Mouse (Mus musculus): ENCODE measurements around the gene Hist2h2ab. TPM values are rescaled to one million over a fixed set of nuclear protein-coding genes. Genes with fewer than 3 reads are reported as not detected.

Gene Hist2h2ab
- total and polyA plus RNA-seq, 2 experiments = 0.81 to 8.9 TPM

- 78% methylated on average over 10 of the region's 10 CpGs for WGBS
- Histone ChIP-seq H3K9ac (ENCODE audit: low read depth, low read length) (no peak overlapping the region), H3K4me3 (ENCODE audit: insufficient read depth, low read depth, low read length) (no peak overlapping the region), H3K36me3 (ENCODE audit: control insufficient read depth, insufficient read depth, low read length) (no peaks in the 10 kb centered on the region), H3K27ac (replicated peaks; ENCODE audit: insufficient read depth, low read depth, low read length) (no peak overlapping the region), H3K4me1 (ENCODE audit: control insufficient read depth, insufficient read depth, low read length) (no peaks in the 10 kb centered on the region; the same call in 1 of the 2 replicates), H3K79me2 (ENCODE audit: control insufficient read depth, insufficient read depth, low read length) (no peaks in the 10 kb centered on the region), H3K27me3 (ENCODE audit: control insufficient read depth, insufficient read depth, low read length) (no peaks in the 10 kb centered on the region)
- TF ChIP-seq POLR2A (IDR thresholded peaks at IDR 0.05; ENCODE audit: extremely low read depth, insufficient read depth, low read length) (no peak), CTCF (IDR thresholded peaks at IDR 0.05; ENCODE audit: low read depth, low read length) (no peak)
- DNase-seq (ENCODE audit: extremely low read depth, low read depth, low spot score) = no peak
Observed at GRCm38 (mm10) chr3:96254683-96255355, 35.2 kb downstream of the Hist2h2ab start.

GRCm38 (mm10) chr3:96255926-96256593 lies 36.4 kb downstream of the Hist2h2ab start:
- DNase-seq (ENCODE audit: extremely low read depth, low read depth, low spot score) = no peak
- no peaks in the 10 kb centered on the region for H3K79me2 ChIP-seq (ENCODE audit: control insufficient read depth, insufficient read depth, low read length)
- no peaks in the 10 kb centered on the region for H3K36me3 ChIP-seq (ENCODE audit: control insufficient read depth, insufficient read depth, low read length)
- no peaks in the 10 kb centered on the region; the same call in 1 of the 2 replicates for H3K4me1 ChIP-seq (ENCODE audit: control insufficient read depth, insufficient read depth, low read length)
- no peak for TF ChIP-seq POLR2A (IDR thresholded peaks at IDR 0.05; ENCODE audit: extremely low read depth, insufficient read depth, low read length)
- TF ChIP-seq CTCF (IDR thresholded peaks at IDR 0.05; ENCODE audit: low read depth, low read length) = no peak
- no peak overlapping the region for H3K27ac ChIP-seq (replicated peaks; ENCODE audit: insufficient read depth, low read depth, low read length)
- H3K4me3 ChIP-seq (ENCODE audit: insufficient read depth, low read depth, low read length) = no peak overlapping the region
- H3K9ac ChIP-seq (ENCODE audit: low read depth, low read length) = no peak overlapping the region
- 68% methylated on average over 5 of the region's 5 CpGs for WGBS
- no peaks in the 10 kb centered on the region for H3K27me3 ChIP-seq (ENCODE audit: control insufficient read depth, insufficient read depth, low read length)

DNA sequence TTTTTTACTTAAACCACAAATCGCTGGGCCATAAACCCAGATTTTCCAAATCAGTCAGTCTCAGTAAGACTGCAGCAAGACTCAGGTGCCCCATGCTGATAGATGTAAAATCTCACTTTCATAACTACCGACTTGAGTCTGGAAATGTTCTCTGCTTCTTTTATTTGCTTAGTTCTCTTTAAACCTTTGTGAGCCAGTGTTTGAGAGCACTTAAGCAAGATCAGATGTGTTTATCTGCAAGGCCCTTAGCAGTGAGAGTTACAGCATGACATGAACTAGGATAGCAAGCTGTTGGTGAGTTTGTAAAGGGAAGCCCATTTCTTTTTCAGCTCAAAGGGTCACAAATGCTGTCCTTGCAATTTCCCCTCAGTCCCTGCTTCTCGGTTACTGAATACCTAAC lies 37.5 kb downstream of the Hist2h2ab start:
- no peak overlapping the region for H3K27ac ChIP-seq (replicated peaks; ENCODE audit: insufficient read depth, low read depth, low read length)
- no peaks in the 10 kb centered on the region for H3K36me3 ChIP-seq (ENCODE audit: control insufficient read depth, insufficient read depth, low read length)
- WGBS = 70% methylated on average over 3 of the region's 3 CpGs
- H3K79me2 ChIP-seq (ENCODE audit: control insufficient read depth, insufficient read depth, low read length) = no peaks in the 10 kb centered on the region
- H3K4me3 ChIP-seq (ENCODE audit: insufficient read depth, low read depth, low read length) = no peak overlapping the region
- peaks cover 4% of the 10 kb centered on the region; the same call in 1 of the 2 replicates for H3K4me1 ChIP-seq (ENCODE audit: control insufficient read depth, insufficient read depth, low read length)
- H3K9ac ChIP-seq (ENCODE audit: low read depth, low read length) = no peak overlapping the region
- TF ChIP-seq CTCF (IDR thresholded peaks at IDR 0.05; ENCODE audit: low read depth, low read length) = no peak
- TF ChIP-seq POLR2A (IDR thresholded peaks at IDR 0.05; ENCODE audit: extremely low read depth, insufficient read depth, low read length) = no peak
- H3K27me3 ChIP-seq (ENCODE audit: control insufficient read depth, insufficient read depth, low read length) = no peaks in the 10 kb centered on the region
- no peak for DNase-seq (ENCODE audit: extremely low read depth, low read depth, low spot score)

DNA sequence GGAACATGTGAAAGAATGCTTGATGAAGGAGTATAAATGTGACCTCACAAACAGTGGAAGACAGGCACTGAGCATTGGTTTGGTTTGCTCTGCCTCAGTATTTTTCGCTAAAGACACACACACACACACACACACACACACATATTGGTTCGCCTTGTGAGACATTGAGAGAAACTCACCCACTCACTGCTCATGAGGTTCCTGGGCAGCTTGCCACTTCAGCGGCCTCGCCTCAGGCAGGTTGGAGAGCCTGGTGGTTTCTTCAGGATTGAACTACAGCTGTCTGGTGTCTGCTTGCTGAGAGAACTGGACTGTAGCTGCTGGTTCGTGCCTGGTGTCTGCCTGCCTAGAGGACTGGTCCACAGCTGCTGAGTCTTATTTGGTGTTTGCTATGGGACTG lies 40.6 kb downstream of the Hist2h2ab start:
- no peak overlapping the region for H3K9ac ChIP-seq (ENCODE audit: low read depth, low read length)
- H3K4me3 ChIP-seq (ENCODE audit: insufficient read depth, low read depth, low read length) = no peak overlapping the region
- H3K27me3 ChIP-seq (ENCODE audit: control insufficient read depth, insufficient read depth, low read length) = no peaks in the 10 kb centered on the region
- WGBS = 95% methylated on average over 5 of the region's 5 CpGs
- no peak overlapping the region for H3K27ac ChIP-seq (replicated peaks; ENCODE audit: insufficient read depth, low read depth, low read length)
- no peak for DNase-seq (ENCODE audit: extremely low read depth, low read depth, low spot score)
- H3K79me2 ChIP-seq (ENCODE audit: control insufficient read depth, insufficient read depth, low read length) = no peaks in the 10 kb centered on the region
- no peaks in the 10 kb centered on the region for H3K36me3 ChIP-seq (ENCODE audit: control insufficient read depth, insufficient read depth, low read length)
- peaks cover 9% of the 10 kb centered on the region; the same call in 1 of the 2 replicates for H3K4me1 ChIP-seq (ENCODE audit: control insufficient read depth, insufficient read depth, low read length)
- no peak for TF ChIP-seq POLR2A (IDR thresholded peaks at IDR 0.05; ENCODE audit: extremely low read depth, insufficient read depth, low read length)
- TF ChIP-seq CTCF (IDR thresholded peaks at IDR 0.05; ENCODE audit: low read depth, low read length) = no peak

DNA sequence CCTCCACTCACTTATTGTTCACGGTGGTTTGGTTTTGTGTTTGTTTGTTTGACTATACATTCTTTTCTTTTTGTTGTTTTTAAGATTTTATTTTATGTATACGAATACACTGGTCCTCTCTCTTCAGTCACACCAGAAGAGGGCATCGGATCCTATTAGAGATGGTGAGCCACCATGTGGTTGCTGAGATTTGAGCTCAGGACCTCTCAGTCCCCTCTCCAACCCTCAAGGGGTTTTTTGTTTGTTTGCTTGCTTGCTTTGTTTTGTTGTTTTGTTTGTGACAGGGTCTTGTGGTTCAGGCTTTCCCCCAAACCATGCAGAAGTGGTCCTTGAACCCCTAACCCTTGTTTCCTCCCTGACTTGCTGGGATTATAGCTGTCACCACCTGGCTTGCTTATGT lies 42.0 kb downstream of the Hist2h2ab start:
- no peaks in the 10 kb centered on the region for H3K36me3 ChIP-seq (ENCODE audit: control insufficient read depth, insufficient read depth, low read length)
- peak overlapping the region; percentile 53 for H3K9ac ChIP-seq (ENCODE audit: low read depth, low read length)
- H3K27me3 ChIP-seq (ENCODE audit: control insufficient read depth, insufficient read depth, low read length) = no peaks in the 10 kb centered on the region
- DNase-seq (ENCODE audit: extremely low read depth, low read depth, low spot score) = no peak
- TF ChIP-seq POLR2A (IDR thresholded peaks at IDR 0.05; ENCODE audit: extremely low read depth, insufficient read depth, low read length) (no peak), CTCF (IDR thresholded peaks at IDR 0.05; ENCODE audit: low read depth, low read length) (no peak)
- H3K4me3 ChIP-seq (ENCODE audit: insufficient read depth, low read depth, low read length) = no peak overlapping the region
- WGBS = 65% methylated on average over 3 of the region's 3 CpGs
- no peaks in the 10 kb centered on the region for H3K79me2 ChIP-seq (ENCODE audit: control insufficient read depth, insufficient read depth, low read length)
- peaks cover 9% of the 10 kb centered on the region; the same call in 1 of the 2 replicates for H3K4me1 ChIP-seq (ENCODE audit: control insufficient read depth, insufficient read depth, low read length)
- H3K27ac ChIP-seq (replicated peaks; ENCODE audit: insufficient read depth, low read depth, low read length) = peak overlapping the region; percentile 36

All from liver, adult 2 months (tissue).